Mouse (Mus musculus) midbrain, embryonic 13.5 days (tissue): ENCODE results near the gene Ctsd. TPM values are rescaled to one million over a fixed set of nuclear protein-coding genes. Genes with fewer than 3 reads are reported as not detected.
"Not testable (repeated sequence)": the region's sequence is repeated elsewhere in the genome, so short reads cannot be mapped to it uniquely, and the experiment has no call there.

Experiments
- ATAC-seq: fragments of 200-750 bp; cut with Nextera tagmentation; 2 replicates; pipeline ENCODE4 v1.8.0; 2017; ENCODE audit warnings: mild to moderate bottlenecking, moderate TSS enrichment, moderate library complexity
- H3K27ac ChIP-seq: fragments of 300-500 bp; sonication (generic); 2 replicates; pipeline ENCODE4 v1.5.1; 2015; ENCODE audit warnings: inconsistent platforms, mild to moderate bottlenecking, moderate library complexity
- H3K27me3 ChIP-seq: fragments of 300-500 bp; sonication (generic); 2 replicates; pipeline ENCODE4 v1.6.1; 2015; ENCODE audit warnings: mild to moderate bottlenecking, inconsistent platforms
- H3K36me3 ChIP-seq: fragments of 300-500 bp; sonication (generic); 2 replicates; pipeline ENCODE4 v1.6.1; 2015; ENCODE audit warnings: mild to moderate bottlenecking, inconsistent platforms
- H3K4me1 ChIP-seq: fragments of 300-500 bp; sonication (generic); replicated peaks from 2 replicates; pipeline ENCODE4 v1.6.1; 2015; ENCODE audit warnings: inconsistent platforms
- H3K4me2 ChIP-seq: fragments of 300-500 bp; sonication (generic); replicated peaks from 2 replicates; pipeline ENCODE4 v1.6.1; 2015; ENCODE audit warnings: moderate library complexity, mild to moderate bottlenecking, inconsistent platforms
- H3K4me3 ChIP-seq: fragments of 300-500 bp; sonication (generic); replicated peaks from 2 replicates; pipeline ENCODE4 v1.5.1; 2015; ENCODE audit warnings: mild to moderate bottlenecking, inconsistent platforms
- H3K9ac ChIP-seq: fragments of 300-500 bp; sonication (generic); replicated peaks from 2 replicates; pipeline ENCODE4 v1.6.1; 2015; ENCODE audit warnings: mild to moderate bottlenecking, inconsistent platforms
- H3K9me3 ChIP-seq: fragments of 300-500 bp; sonication (generic); 2 replicates; pipeline ENCODE4 v1.6.1; 2016; ENCODE audit warnings: mild to moderate bottlenecking, inconsistent platforms
- WGBS: fragments of 180-500 bp; shearing (Covaris S2); methylation state at CpG from one replicate; pipeline ENCODE4 v1.1.7; 2015; 5-methylcytosine and 5-hydroxymethylcytosine counted together
- polyA plus RNA-seq: library from polyadenylated mRNA; unstranded; fragments of >200 nt; fragmentation: Nextera tagmentation; extraction: Ambion mirVana; gene quantifications from 2 replicates; pipeline ENCODE4 v1.2.1, GENCODE M21; 2015

Gene Ctsd
- polyA plus RNA-seq, 1 experiment from 2014 or later: 206 TPM

DNA sequence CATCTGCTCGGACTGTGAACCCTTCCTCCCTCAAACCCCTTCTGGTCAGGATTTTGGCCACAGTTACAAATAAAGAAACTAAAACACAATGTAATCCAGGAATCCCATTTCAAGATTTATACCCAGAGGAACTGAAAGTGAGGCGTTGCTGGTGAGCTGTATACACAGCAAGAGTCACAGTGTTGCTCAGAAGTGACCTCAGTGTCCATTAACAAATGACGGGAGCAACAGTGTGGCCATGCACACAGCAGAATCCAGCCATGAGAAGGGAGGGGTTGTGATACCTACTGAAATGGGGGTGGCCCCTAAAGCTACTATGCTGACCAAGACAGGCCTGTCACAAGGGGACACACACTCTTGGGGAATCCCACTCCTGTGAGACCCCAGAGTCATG is 45.6 kb downstream of the Ctsd start:
- Histone ChIP-seq H3K4me1 (no peaks in the 10 kb centered on the region), H3K4me3 (no peak overlapping the region), H3K9ac (no peak overlapping the region), H3K4me2 (no peak overlapping the region), H3K36me3 (no peaks in the 10 kb centered on the region), H3K27ac (no peak overlapping the region), H3K9me3 (no peaks in the 10 kb centered on the region), H3K27me3 (no peaks in the 10 kb centered on the region)
- 79% methylated on average over 3 of the region's 3 CpGs for WGBS
- no peak for ATAC-seq

DNA sequence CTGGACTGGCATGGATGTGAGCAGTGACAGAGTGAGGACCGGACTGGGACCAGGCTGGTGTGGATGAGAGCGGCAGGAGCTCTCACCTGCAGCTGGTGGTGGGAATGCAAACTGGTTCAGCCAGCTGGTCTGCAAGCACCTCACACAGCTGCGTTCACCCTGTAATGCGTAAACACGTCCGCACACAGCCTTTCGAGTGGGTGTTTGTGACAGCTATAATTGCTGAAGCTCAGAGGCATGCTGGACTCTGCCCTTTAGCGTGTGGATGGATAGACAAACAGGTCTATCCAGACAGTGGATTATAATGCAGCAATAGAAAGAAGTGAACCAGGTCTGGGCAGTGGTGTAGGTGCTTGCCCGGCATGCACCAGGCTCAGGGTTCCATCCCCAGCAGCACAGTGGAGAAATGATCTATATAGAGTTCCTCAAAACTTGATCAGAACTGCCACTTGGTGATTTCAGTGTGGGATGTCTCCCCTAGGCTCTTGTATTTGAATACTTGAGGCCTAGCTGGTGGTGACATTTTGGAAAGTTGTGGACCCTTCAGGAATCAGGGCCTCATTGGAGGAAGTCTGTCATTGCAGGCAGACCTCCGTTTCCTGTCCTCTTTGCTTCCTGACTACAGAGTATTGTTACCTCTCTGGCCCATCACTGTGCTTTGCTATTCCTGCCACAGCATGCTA is 46.1 kb downstream of the Ctsd start:
- Histone ChIP-seq H3K9me3 (no peaks in the 10 kb centered on the region), H3K4me1 (no peaks in the 10 kb centered on the region), H3K9ac (no peak overlapping the region), H3K27ac (no peak overlapping the region), H3K27me3 (no peaks in the 10 kb centered on the region), H3K36me3 (no peaks in the 10 kb centered on the region), H3K4me2 (no peak overlapping the region), H3K4me3 (no peak overlapping the region)
- 87% methylated on average over 10 of the region's 10 CpGs for WGBS
- ATAC-seq: no peak

DNA sequence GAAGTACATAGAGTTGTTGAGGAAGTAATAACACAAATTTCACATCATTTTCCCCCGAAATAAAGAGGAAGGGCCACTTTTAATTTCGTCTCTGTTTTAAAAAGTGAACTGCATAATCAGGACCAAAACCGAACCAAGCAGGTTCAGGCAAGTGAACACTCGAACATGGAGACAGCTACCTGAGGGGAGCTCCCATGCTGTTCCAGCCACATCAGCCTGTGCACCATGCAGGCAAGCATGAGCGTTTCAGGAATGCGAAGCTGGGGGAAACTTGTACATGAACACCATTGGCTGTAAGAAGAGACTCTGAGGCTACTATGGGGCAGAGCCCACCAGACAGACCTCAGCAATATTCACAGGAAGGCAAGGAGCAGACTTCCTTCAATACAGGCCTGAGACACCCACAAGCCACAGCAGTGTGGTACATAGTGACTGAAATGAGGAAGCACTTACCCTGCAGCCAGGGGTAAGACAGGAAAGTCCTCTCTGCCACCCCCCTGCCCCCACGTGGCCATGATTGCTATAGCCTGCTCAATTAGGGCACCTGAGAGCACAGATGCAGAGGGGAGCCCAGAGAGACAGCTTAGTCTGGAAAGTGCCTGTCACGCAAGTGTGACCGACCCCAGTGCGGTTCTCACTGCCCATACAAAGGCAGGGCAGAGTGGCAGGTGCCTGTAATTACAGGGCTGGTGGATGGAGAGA is 47.4 kb downstream of the Ctsd start:
- H3K9me3 ChIP-seq: no peaks in the 10 kb centered on the region
- H3K9ac ChIP-seq: 0 out of 2 replicates have a peak overlapping the region, but pooled peaks have one; percentile 2
- no peaks in the 10 kb centered on the region for H3K36me3 ChIP-seq
- no peak overlapping the region for H3K27ac ChIP-seq
- no peaks in the 10 kb centered on the region for H3K27me3 ChIP-seq
- no peak overlapping the region for H3K4me2 ChIP-seq
- no peaks in the 10 kb centered on the region for H3K4me1 ChIP-seq
- ATAC-seq: no peak
- 61% methylated on average over 10 of the region's 10 CpGs for WGBS
- no peak overlapping the region for H3K4me3 ChIP-seq

DNA sequence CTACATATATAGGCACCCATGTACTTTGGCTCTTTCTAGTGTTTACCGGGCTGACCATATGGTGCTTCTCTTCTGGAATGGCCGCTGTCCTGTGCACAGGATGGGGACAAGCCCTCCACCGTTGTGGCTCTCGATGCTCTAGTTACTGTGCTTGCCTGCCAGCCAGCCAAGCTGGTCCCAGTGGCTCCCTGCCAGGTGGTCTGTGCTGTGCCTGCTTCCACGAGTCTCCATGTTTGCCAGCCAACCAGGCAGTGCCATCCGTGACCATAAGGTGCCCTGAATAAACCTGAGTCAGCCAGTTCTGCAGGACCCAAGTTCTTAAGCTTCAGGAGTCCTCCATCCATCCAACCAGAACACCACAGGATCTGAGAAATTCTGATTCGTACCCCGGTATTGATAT is 52.7 kb downstream of the Ctsd start:
- Histone ChIP-seq H3K4me3 (no peak overlapping the region), H3K9ac (no peak overlapping the region), H3K27me3 (no peaks in the 10 kb centered on the region), H3K27ac (no peak overlapping the region), H3K4me2 (no peak overlapping the region), H3K4me1 (no peaks in the 10 kb centered on the region), H3K36me3 (no peaks in the 10 kb centered on the region), H3K9me3 (no peaks in the 10 kb centered on the region)
- ATAC-seq: 0 out of 2 replicates have a peak, but pooled peaks have one; percentile 32
- 79% methylated on average over 8 of the region's 8 CpGs for WGBS

DNA sequence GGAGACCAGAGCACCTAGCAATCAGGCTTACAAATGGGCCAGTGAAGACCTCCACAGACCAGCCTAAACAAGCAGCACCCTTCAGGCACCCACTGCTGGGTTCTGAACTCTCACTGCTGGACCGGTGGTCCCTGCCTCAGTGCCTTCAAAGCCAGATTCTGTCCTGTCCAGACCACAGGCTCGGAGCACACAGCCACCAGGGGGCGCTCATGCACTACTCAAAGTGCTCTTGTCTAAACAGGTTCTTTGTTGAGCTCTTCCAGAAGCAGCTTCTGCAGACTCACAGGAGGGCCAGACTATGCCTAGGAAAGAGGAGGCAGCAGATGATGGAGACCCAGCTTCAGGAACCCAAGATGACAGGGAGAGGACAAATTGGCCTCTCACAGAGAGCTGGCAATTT is 53.6 kb downstream of the Ctsd start:
- Histone ChIP-seq H3K4me1 (no peaks in the 10 kb centered on the region), H3K27ac (no peak overlapping the region), H3K9me3 (no peaks in the 10 kb centered on the region), H3K9ac (no peak overlapping the region), H3K36me3 (no peaks in the 10 kb centered on the region), H3K4me2 (no peak overlapping the region), H3K4me3 (no peak overlapping the region), H3K27me3 (no peaks in the 10 kb centered on the region)
- ATAC-seq: peak; percentile 90
- WGBS: 4% methylated on average over 3 of the region's 3 CpGs

DNA sequence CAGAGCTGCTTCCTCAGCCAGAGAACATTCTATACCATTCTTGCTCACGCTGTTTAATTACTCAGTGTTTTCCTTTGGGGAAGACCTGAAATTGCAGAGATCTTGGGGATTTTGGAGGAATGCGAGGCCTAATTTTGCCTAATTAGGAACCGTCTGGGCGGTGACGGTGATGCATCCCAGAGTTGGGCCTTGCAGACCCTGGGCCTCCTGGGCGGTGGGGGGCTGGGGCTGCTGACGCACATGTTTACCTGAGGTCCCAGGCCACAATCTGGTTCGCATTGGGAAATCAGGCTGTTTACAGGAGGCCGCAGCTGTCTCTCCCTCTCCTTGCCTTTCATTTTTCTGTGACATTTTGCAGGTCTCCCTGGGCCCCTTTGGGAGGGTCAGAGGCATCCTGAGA is 55.1 kb downstream of the Ctsd start:
- H3K36me3 ChIP-seq, H3K4me3 ChIP-seq, ATAC-seq, H3K4me2 ChIP-seq, H3K9ac ChIP-seq, H3K27ac ChIP-seq, H3K4me1 ChIP-seq, H3K27me3 ChIP-seq, H3K9me3 ChIP-seq: not testable (repeated sequence)
- 87% methylated on average over 3 of the region's 9 CpGs for WGBS

DNA sequence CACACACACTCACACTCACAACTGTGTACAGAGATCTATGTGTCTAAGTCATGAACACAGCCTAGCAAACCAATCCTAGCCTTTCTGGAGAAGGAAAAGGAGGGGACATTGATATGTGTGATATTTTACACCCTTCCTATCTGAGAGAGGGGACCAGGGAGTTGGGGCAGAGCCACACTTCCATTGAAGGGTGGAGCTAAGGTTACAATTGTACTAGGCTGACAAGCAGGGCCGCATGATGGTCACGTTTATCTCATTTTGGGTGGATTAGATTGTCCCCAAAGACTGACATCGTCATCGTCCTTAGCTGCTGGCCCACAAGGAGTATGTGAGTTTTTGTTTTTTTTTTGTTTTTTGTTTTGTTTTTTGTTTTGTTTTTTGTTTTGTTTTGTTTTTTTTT is 56.6 kb downstream of the Ctsd start:
- no peaks in the 10 kb centered on the region for H3K27me3 ChIP-seq
- H3K27ac ChIP-seq: no peak overlapping the region
- H3K4me2 ChIP-seq: no peak overlapping the region
- 81% methylated on average over 4 of the region's 4 CpGs for WGBS
- ATAC-seq: no peak
- 0 out of 2 replicates have a peak, but pooled peaks cover 3% of the 10 kb centered on the region for H3K4me1 ChIP-seq
- H3K9ac ChIP-seq: no peak overlapping the region
- no peaks in the 10 kb centered on the region for H3K9me3 ChIP-seq
- H3K36me3 ChIP-seq: no peaks in the 10 kb centered on the region
- H3K4me3 ChIP-seq: no peak overlapping the region

DNA sequence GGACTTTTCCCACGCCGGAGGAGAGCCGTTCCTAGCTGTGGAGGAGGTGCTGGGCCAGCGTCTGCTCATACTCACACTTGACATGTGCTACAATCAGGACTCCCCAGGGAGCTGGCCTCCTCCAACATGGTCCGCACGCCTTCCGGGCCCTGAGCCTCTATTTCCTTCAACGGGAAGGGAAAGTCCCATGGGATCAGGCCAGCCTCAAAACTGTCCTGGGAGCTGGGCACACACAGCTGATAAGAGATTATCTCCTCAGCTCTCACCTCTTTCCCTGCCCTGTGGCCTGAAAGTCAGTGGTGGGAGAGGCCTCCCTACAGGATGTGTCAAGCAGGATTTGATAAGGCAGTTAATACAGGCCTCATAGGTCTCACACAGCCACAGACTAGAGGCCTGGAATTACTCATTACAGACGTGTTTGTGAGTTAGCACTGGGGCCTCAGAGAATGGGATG is 57.5 kb downstream of the Ctsd start:
- Histone ChIP-seq H3K27ac (no peak overlapping the region), H3K9ac (no peak overlapping the region), H3K4me3 (no peak overlapping the region), H3K9me3 (no peaks in the 10 kb centered on the region), H3K4me1 (0 out of 2 replicates have a peak, but pooled peaks cover 3% of the 10 kb centered on the region), H3K36me3 (no peaks in the 10 kb centered on the region), H3K4me2 (no peak overlapping the region), H3K27me3 (no peaks in the 10 kb centered on the region)
- ATAC-seq: no peak
- WGBS: 72% methylated on average over 9 of the region's 9 CpGs

DNA sequence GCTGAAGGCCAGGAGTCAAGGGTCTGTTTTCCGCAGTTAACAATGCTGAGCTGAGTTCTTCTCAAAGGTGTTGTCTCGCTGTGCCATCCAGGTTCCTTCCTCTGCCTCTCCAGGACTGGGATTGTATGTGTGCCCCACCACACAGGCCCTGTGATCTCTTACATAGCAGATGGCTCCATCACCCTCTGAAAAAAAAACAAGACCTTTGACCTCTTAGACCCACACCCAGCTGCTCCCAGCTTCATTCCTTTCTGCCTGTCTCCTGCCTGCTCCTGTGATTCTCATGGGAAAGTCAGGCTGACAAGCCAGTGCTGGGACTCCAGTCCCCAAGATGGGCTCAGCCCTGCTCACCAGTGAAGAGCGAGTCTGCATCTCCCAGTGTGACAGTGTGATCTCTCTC is 59.3 kb downstream of the Ctsd start:
- H3K4me3 ChIP-seq: no peak overlapping the region
- no peaks in the 10 kb centered on the region for H3K36me3 ChIP-seq
- no peak for ATAC-seq
- no peaks in the 10 kb centered on the region for H3K27me3 ChIP-seq
- 0 out of 2 replicates have a peak, but pooled peaks cover 3% of the 10 kb centered on the region for H3K4me1 ChIP-seq
- no peak overlapping the region for H3K9ac ChIP-seq
- no peak overlapping the region for H3K27ac ChIP-seq
- no peak overlapping the region for H3K4me2 ChIP-seq
- WGBS: 67% methylated on average over 3 of the region's 3 CpGs
- H3K9me3 ChIP-seq: no peaks in the 10 kb centered on the region

DNA sequence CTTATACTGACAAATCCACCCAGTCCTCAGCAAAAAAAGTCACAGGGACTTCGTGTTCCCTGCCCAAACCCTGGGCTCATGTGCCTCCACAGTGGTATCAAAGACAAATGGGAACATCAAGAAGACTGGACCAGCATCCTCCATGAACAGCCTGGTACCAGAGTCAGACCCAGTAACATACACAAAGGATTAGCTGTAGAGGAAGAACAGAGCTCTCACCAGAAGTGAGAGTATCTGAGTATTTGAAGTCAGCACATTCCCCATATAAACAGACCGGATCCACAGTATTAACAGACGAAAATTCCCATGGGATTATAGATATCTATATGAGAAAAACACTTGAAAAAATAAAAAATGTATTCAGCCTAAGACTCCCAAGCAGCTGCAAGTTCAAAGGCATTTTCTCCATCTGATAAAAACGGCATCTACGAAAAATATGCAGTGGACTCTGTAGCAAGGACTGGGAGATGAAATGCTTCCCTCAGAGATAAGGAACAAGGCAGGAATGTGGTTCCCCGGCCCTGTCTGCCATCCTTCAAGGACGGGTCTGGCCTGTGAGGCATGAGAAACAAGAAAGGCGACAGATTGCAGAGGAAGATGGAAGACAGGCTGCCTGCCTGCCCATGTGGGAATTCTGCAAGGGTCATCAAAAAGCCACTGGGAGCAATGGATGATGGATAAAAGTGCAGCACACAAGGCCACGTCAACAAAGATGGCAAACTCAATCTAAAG is 61.0 kb downstream of the Ctsd start:
- 75% methylated on average over 9 of the region's 9 CpGs for WGBS
- Histone ChIP-seq H3K36me3 (no peaks in the 10 kb centered on the region), H3K27ac (no peak overlapping the region), H3K4me2 (no peak overlapping the region), H3K9me3 (no peaks in the 10 kb centered on the region), H3K27me3 (no peaks in the 10 kb centered on the region), H3K4me1 (0 out of 2 replicates have a peak, but pooled peaks cover 5% of the 10 kb centered on the region), H3K4me3 (no peak overlapping the region), H3K9ac (no peak overlapping the region)
- no peak for ATAC-seq
